Mouse (Mus musculus) lung, embryonic 16.5 days (tissue): ENCODE data around the gene Eef2kmt. TPM values are rescaled to one million over a fixed set of nuclear protein-coding genes. Genes with fewer than 3 reads are reported as not detected.

Experiments
- ATAC-seq: fragments of 200-750 bp; cut with Nextera tagmentation; 2 replicates; pipeline ENCODE4 v1.8.0; 2017; ENCODE audit warnings: low read depth, mild to moderate bottlenecking, moderate library complexity
- H3K27ac ChIP-seq: fragments of 300-500 bp; sonication (generic); 2 replicates; pipeline ENCODE4 v1.5.1; 2014; ENCODE audit warnings: mild to moderate bottlenecking, control low read depth, low read length
- H3K27me3 ChIP-seq: fragments of 300-500 bp; sonication (generic); 2 replicates; pipeline ENCODE4 v1.6.1; 2014; ENCODE audit warnings: low read depth, low read length, mixed read lengths; ENCODE audit not compliant: control insufficient read depth, insufficient read depth
- H3K36me3 ChIP-seq: fragments of 300-500 bp; sonication (generic); 2 replicates; pipeline ENCODE4 v1.6.1; 2014; ENCODE audit warnings: low read length; ENCODE audit not compliant: control insufficient read depth, insufficient read depth
- H3K4me1 ChIP-seq: fragments of 300-500 bp; sonication (generic); replicated peaks from 2 replicates; pipeline ENCODE4 v1.6.1; 2014; ENCODE audit warnings: low read length, mixed read lengths; ENCODE audit not compliant: control insufficient read depth, insufficient read depth
- H3K4me2 ChIP-seq: fragments of 300-500 bp; sonication (generic); 2 replicates; pipeline ENCODE4 v1.6.1; 2014; ENCODE audit warnings: low read depth, low read length, control low read depth
- H3K4me3 ChIP-seq: fragments of 300-500 bp; sonication (generic); 2 replicates; pipeline ENCODE4 v1.5.1; 2014; ENCODE audit warnings: mild to moderate bottlenecking, low read length, control low read depth
- H3K9ac ChIP-seq: fragments of 300-500 bp; sonication (generic); 2 replicates; pipeline ENCODE4 v1.6.1; 2014; ENCODE audit warnings: low read length, control low read depth
- H3K9me3 ChIP-seq: fragments of 300-500 bp; sonication (generic); 2 replicates; pipeline ENCODE4 v1.6.1; 2016; ENCODE audit warnings: low read length; ENCODE audit not compliant: control insufficient read depth
- WGBS: fragments of 180-500 bp; shearing (Covaris S2); extraction: QIAGEN DNeasy Blood & Tissue Kit; methylation state at CpG from one replicate; pipeline ENCODE4 v1.1.7; 2014; 5-methylcytosine and 5-hydroxymethylcytosine counted together
- microRNA-seq: library from miRNA; unstranded; fragments of <30 nt; microRNA quantifications from one replicate; pipeline ENCODE4, GENCODE M21; 2016
- polyA plus RNA-seq: library from polyadenylated mRNA; unstranded; fragments of >200 nt; fragmentation: Nextera tagmentation; extraction: Ambion mirVana; gene quantifications from 2 replicates; pipeline ENCODE4 v1.2.1, GENCODE M21; 2015

The Eef2kmt gene
- polyA plus RNA-seq, 1 experiment from 2014 or later, result 24.8 TPM

GRCm38 (mm10) chr16:5210365-5210764 lies 45.4 kb downstream of the Eef2kmt start:
- 69% methylated on average over 2 of the region's 2 CpGs for whole genome bisulfite sequencing
- Histone ChIP-seq H3K4me1 (no peaks in the 10 kb centered on the region), H3K27ac (no peak overlapping the region), H3K4me2 (no peak overlapping the region), H3K27me3 (no peaks in the 10 kb centered on the region), H3K4me3 (no peak overlapping the region), H3K36me3 (no peaks in the 10 kb centered on the region), H3K9me3 (no peaks in the 10 kb centered on the region), H3K9ac (no peak overlapping the region)
- no peak for ATAC-seq

DNA sequence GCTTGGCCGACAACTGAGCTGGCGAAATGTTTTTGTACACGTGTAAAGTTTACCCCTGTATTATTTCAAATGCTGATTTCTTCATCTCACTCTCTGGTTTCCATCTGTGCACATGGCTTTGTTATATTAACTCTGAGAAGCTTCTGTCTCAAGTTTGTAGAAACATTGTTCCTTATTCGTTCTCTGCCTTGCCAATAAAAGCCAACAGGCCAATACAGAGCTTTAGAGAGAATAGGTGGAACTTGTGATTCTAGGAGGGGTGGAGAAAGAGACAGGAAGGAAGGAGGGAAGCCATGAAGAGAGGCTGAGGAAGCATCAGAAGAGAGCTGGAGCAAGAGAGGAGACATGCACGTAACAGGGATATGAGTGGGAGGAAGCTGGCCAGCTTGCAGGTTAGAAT lies 49.7 kb downstream of the Eef2kmt start:
- Histone ChIP-seq H3K36me3 (no peaks in the 10 kb centered on the region), H3K4me1 (peaks cover 5% of the 10 kb centered on the region), H3K4me3 (no peak overlapping the region), H3K9ac (no peak overlapping the region), H3K27me3 (no peaks in the 10 kb centered on the region), H3K27ac (no peak overlapping the region), H3K9me3 (no peaks in the 10 kb centered on the region), H3K4me2 (no peak overlapping the region)
- WGBS, result 71% methylated on average over 5 of the region's 5 CpGs
- no peak for ATAC-seq

GRCm38 (mm10) chr16:5205431-5205970 lies 50.3 kb downstream of the Eef2kmt start:
- peaks cover 5% of the 10 kb centered on the region for H3K4me1 ChIP-seq
- no peak for ATAC-seq
- H3K36me3 ChIP-seq, result no peaks in the 10 kb centered on the region
- H3K27ac ChIP-seq, result no peak overlapping the region
- no peak overlapping the region for H3K4me2 ChIP-seq
- H3K27me3 ChIP-seq, result no peaks in the 10 kb centered on the region
- no peak overlapping the region for H3K4me3 ChIP-seq
- H3K9me3 ChIP-seq, result no peaks in the 10 kb centered on the region
- 77% methylated on average over 5 of the region's 5 CpGs for WGBS
- H3K9ac ChIP-seq, result no peak overlapping the region

DNA sequence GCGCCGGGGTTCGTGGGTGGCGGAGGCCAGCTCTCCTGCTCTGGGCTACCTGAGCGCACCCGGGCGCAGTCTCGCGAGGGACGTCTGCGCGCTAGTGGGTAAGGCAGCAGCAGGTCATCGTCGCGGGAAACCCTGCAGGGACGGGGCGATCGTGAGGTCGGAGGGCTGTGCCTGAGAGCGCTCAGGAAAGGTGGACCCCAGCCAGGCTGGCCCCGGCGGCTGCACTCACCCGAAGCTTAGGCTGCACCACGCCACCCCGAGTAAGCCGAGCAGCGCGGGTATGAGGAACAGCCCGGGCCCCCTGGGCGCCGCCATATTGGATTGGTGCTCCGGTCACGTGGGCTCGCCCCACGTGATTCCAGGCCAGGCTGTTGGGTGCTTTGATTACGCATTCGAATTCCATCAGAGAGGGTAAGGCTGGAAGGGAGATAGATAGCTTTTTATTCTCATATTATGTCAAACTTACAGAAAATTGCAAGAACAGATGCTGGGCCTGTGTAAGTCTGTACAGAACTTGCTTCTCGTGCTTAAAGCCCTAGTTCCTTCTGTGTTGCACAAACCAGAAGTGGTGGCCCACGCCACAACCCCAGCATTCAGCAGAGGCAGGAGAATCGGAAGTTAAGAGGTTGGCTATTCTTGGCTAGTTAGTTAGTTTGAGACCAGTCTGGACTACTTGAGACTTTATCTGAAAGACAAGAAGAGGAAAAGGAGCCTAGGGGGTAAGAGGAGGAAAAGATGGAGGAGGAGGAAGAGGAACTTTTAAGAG lies 51.9 kb downstream of the Eef2kmt start, which contains the start of gene Nagpa:
Nagpa (minus strand) TSS at position 345 of the 766 bp plus-strand sequence.
- Histone ChIP-seq H3K9ac (peak within 1 kb of the TSS; percentile 71), H3K27ac (no peak within 1 kb of the TSS), H3K36me3 (no peaks in the 10 kb centered on the region), H3K4me2 (peak within 1 kb of the TSS; percentile 98), H3K9me3 (no peaks in the 10 kb centered on the region), H3K4me1 (peaks cover 5% of the 10 kb centered on the region), H3K4me3 (peak within 1 kb of the TSS; percentile 83), H3K27me3 (no peaks in the 10 kb centered on the region)
- WGBS, result 3% methylated on average over 40 of the region's 40 CpGs
- peak; percentile 91 for ATAC-seq

- H3K36me3 ChIP-seq, result no peaks in the 10 kb centered on the region
- no peak overlapping the region for H3K27ac ChIP-seq
- H3K4me1 ChIP-seq, result peaks cover 5% of the 10 kb centered on the region
- under 1% methylated on average over 36 of the region's 36 CpGs for WGBS
- peak overlapping the region; percentile 98 for H3K4me2 ChIP-seq
- ATAC-seq, result peak; percentile 23; the same call in 1 of the 2 replicates
- H3K4me3 ChIP-seq, result peak overlapping the region; percentile 83
- no peaks in the 10 kb centered on the region for H3K9me3 ChIP-seq
- H3K9ac ChIP-seq, result peak overlapping the region; percentile 71
- H3K27me3 ChIP-seq, result no peaks in the 10 kb centered on the region
These were observed 52.6 kb downstream of the Eef2kmt start for GRCm38 (mm10) chr16:5203200-5203599.

GRCm38 (mm10) chr16:5202681-5203080 lies 53.1 kb downstream of the Eef2kmt start:
- WGBS, result 15% methylated on average over 4 of the region's 4 CpGs
- Histone ChIP-seq H3K27me3 (no peaks in the 10 kb centered on the region), H3K27ac (no peak overlapping the region), H3K4me3 (peak overlapping the region; percentile 83), H3K36me3 (no peaks in the 10 kb centered on the region), H3K9me3 (no peaks in the 10 kb centered on the region), H3K9ac (peak overlapping the region; percentile 71), H3K4me1 (peaks cover 5% of the 10 kb centered on the region), H3K4me2 (peak overlapping the region; percentile 98)
- ATAC-seq, result no peak

- peak; percentile 45; the same call in 1 of the 2 replicates for ATAC-seq
- 22% methylated on average over 6 of the region's 6 CpGs for WGBS
- Histone ChIP-seq H3K27me3 (no peaks in the 10 kb centered on the region), H3K27ac (no peak overlapping the region), H3K4me2 (no peak overlapping the region), H3K9ac (no peak overlapping the region), H3K36me3 (no peaks in the 10 kb centered on the region), H3K4me3 (no peak overlapping the region), H3K4me1 (no peaks in the 10 kb centered on the region), H3K9me3 (no peaks in the 10 kb centered on the region)
These were observed 60.7 kb downstream of the Eef2kmt start for GRCm38 (mm10) chr16:5195080-5195479.

Small RNAs within 50 kb of the gene (microRNA-seq; reads per million reads assigned to microRNA genes)
- gene Gm23689 (not detected), gene Gm26095 (not detected), gene Mir6364 (not detected)

Other genes with a start within 250 kb of the Eef2kmt start
- 45.1 and 46.8 TPM in 2 replicates for gene Smim22, start 248.7 kb downstream of the Eef2kmt start, polyA plus RNA-seq
- 58.8 and 62.4 TPM in 2 replicates for gene Rogdi, start 242.4 kb downstream of the Eef2kmt start, polyA plus RNA-seq
- 145 and 150 TPM in 2 replicates for gene Glyr1, start 206.1 kb downstream of the Eef2kmt start, polyA plus RNA-seq
- gene Ubn1, start 205.9 kb downstream of the Eef2kmt start, polyA plus RNA-seq, result 15.5 and 17.9 TPM in 2 replicates
- gene Ppl, start 123.6 kb downstream of the Eef2kmt start, polyA plus RNA-seq, result 8.7 and 9.3 TPM in 2 replicates
- 0.65 and 0.78 TPM in 2 replicates for gene Sec14l5, start 108.9 kb downstream of the Eef2kmt start, polyA plus RNA-seq
- gene Nagpa, start 52.0 kb downstream of the Eef2kmt start, polyA plus RNA-seq, result 22.1 and 23.5 TPM in 2 replicates
- 60.9 and 81.8 TPM in 2 replicates for gene AU021092, start 33.7 kb downstream of the Eef2kmt start, polyA plus RNA-seq
- gene Alg1, start 22.4 kb downstream of the Eef2kmt start, polyA plus RNA-seq, result 32.7 and 34.1 TPM in 2 replicates